Mouse (Mus musculus) stomach, postnatal 0 days (tissue): ENCODE data around the gene Fut1.

Experiments used
- CTCF ChIP-seq: IDR thresholded peaks from 2 replicates; pipeline ENCODE4 v1.5.1; 2016; ENCODE audit warnings: antibody characterized with exemption, low read depth, mild to moderate bottlenecking, moderate library complexity
- EP300 ChIP-seq: optimal IDR thresholded peaks from 2 replicates; pipeline ENCODE3; 2016; ENCODE audit warnings: antibody characterized with exemption

- TF ChIP-seq CTCF, result no peak
- TF ChIP-seq EP300, result no peak
These were observed 23.3 kb downstream of the Fut1 start for GRCm38 (mm10) chr7:45640191-45640957.
